Mouse (Mus musculus): ENCODE data around the gene Arhgap22. TPM values are rescaled to one million over a fixed set of nuclear protein-coding genes. Genes with fewer than 3 reads are reported as not detected.

Arhgap22 gene
- total and polyA plus RNA-seq, 2 experiments from 2014 or later = 1.5 to 4.2 TPM

GRCm38 (mm10) chr14:33215163-33215562, 1.3 kb downstream of the Arhgap22 start:
- DNase-seq (ENCODE audit: low spot score) (no peak), ATAC-seq (ENCODE audit: insufficient read depth, low read depth) (no peak)
- Histone ChIP-seq H3K4me2 (ENCODE audit: low read depth, low read length) (no peak overlapping the region), H3K9ac (replicated peaks; ENCODE audit: low read depth, low read length) (no peak overlapping the region), H3K36me3 (replicated peaks; ENCODE audit: control insufficient read depth, insufficient read depth, low read length) (no peaks in the 10 kb centered on the region), H3K4me1 (ENCODE audit: control insufficient read depth, insufficient read depth) (no peaks in the 10 kb centered on the region), H3K27me3 (ENCODE audit: control insufficient read depth, insufficient read depth, low read length) (peaks cover 13% of the 10 kb centered on the region), H3K4me3 (ENCODE audit: low read depth, low read length) (no peak overlapping the region), H3K27ac (ENCODE audit: low read depth) (no peak overlapping the region), H3K9me3 (replicated peaks; ENCODE audit: control insufficient read depth, low read length) (no peaks in the 10 kb centered on the region)
- 76% methylated on average over 1 of the region's 1 CpGs for whole genome bisulfite sequencing
- no peak for TF ChIP-seq EP300 (IDR thresholded peaks at IDR 0.05; ENCODE audit: low read depth)

DNA sequence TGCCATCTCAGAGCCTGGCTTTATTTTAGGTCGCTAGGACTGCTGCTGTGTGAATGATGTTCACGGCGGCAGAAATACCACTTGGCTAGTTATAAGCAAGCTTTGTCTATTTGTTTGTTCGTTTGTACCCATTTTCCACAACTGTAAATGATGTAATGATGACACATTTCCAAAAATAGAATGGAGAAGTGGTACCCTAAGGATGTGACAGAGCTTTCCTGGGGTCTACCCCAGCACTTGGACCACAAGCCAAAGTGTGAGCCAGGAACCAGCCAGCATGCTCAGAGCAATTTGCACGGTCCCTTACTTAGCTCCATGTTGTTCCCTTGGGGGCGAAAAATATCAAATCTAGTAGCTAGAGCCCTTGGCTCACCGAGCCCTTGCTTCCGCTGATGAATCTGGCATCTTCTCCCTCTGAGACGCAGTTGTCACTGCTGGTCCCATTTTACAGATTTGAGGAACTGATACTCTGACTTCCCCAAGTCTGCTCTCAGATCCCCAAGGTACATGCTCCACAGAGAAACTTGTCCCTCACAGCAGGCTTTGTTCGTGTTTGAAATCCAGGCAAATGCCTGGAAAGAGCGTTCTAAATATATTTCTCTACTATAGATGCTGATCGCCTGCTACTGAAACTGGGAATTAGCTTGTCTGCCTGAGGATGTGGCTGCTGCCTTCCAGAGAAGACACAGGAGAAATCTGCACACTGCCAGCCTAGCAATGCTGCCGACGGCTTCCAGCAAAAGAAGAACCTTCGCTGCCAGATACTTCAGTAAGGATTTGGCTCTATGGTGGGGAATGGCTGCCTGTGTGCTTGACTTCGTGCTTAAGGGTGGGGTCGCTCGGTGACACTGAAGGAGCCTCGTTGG, 2.8 kb downstream of the Arhgap22 start:
- Histone ChIP-seq H3K9me3 (replicated peaks; ENCODE audit: control insufficient read depth, low read length) (no peaks in the 10 kb centered on the region), H3K27me3 (ENCODE audit: control insufficient read depth, insufficient read depth, low read length) (peaks cover 13% of the 10 kb centered on the region), H3K4me1 (ENCODE audit: control insufficient read depth, insufficient read depth) (no peaks in the 10 kb centered on the region), H3K4me2 (ENCODE audit: low read depth, low read length) (no peak overlapping the region), H3K27ac (ENCODE audit: low read depth) (no peak overlapping the region), H3K4me3 (ENCODE audit: low read depth, low read length) (no peak overlapping the region), H3K36me3 (replicated peaks; ENCODE audit: control insufficient read depth, insufficient read depth, low read length) (no peaks in the 10 kb centered on the region), H3K9ac (replicated peaks; ENCODE audit: low read depth, low read length) (no peak overlapping the region)
- no peak for ATAC-seq (ENCODE audit: insufficient read depth, low read depth)
- no peak for TF ChIP-seq EP300 (IDR thresholded peaks at IDR 0.05; ENCODE audit: low read depth)
- TF ChIP-seq CTCF (IDR thresholded peaks at IDR 0.05; ENCODE audit: low read depth) = no peak
- no peak for DNase-seq (ENCODE audit: low spot score)
- 76% methylated on average over 19 of the region's 19 CpGs for WGBS

DNA sequence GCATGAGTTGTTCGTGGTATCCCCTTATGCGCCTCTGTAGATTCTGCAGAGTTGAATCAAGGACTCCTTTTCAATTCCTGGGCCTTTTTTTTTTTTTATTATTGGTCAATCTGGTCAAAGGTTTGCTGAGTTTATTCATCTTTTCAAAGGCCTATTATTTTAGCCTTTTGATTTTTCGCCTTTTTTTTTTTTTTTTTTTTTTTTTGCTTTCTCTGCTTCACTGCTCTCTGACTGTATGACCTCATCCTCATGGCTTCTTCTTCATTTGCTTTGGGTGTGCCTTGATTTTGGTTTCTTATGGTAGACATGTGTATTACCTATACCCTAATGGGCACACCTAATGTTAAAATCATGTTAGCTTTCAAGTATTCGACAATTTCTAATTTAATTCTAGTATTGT, 11.4 kb downstream of the Arhgap22 start:
- DNase-seq (ENCODE audit: low spot score) = no peak
- 75% methylated on average over 4 of the region's 4 CpGs for WGBS
- H3K27me3 ChIP-seq (ENCODE audit: control insufficient read depth, insufficient read depth, low read length) = no peaks in the 10 kb centered on the region
- H3K4me3 ChIP-seq (ENCODE audit: low read depth, low read length) = no peak overlapping the region
- H3K4me2 ChIP-seq (ENCODE audit: low read depth, low read length) = no peak overlapping the region
- no peaks in the 10 kb centered on the region for H3K36me3 ChIP-seq (replicated peaks; ENCODE audit: control insufficient read depth, insufficient read depth, low read length)
- no peak overlapping the region for H3K27ac ChIP-seq (ENCODE audit: low read depth)
- H3K9ac ChIP-seq (replicated peaks; ENCODE audit: low read depth, low read length) = no peak overlapping the region
- TF ChIP-seq EP300 (IDR thresholded peaks at IDR 0.05; ENCODE audit: low read depth) (no peak), CTCF (IDR thresholded peaks at IDR 0.05; ENCODE audit: low read depth) (no peak)
- H3K4me1 ChIP-seq (ENCODE audit: control insufficient read depth, insufficient read depth) = no peaks in the 10 kb centered on the region
- no peaks in the 10 kb centered on the region for H3K9me3 ChIP-seq (replicated peaks; ENCODE audit: control insufficient read depth, low read length)
- no peak for ATAC-seq (ENCODE audit: insufficient read depth, low read depth)

DNA sequence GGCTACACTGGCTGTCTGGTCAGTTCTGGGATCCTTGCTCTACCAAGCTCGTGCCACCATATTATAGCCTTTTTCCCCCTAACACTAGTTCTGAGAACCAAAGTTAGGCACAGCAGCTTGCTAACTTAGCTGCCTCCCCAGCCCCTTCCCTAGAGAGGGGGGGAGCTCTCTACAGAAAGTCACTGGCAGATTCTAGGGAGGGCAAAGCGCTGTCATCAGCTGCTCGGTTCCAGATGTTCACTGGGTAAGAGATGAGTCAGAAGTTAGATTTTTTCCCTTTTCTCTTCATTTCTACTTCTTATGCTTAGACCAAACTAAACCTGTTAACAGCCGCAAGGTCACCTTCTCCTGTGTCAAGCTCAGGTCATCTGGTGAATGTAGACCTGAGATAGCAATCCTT, 16.8 kb downstream of the Arhgap22 start:
- WGBS = 80% methylated on average over 4 of the region's 4 CpGs
- no peak for DNase-seq (ENCODE audit: low spot score)
- Histone ChIP-seq H3K36me3 (replicated peaks; ENCODE audit: control insufficient read depth, insufficient read depth, low read length) (no peaks in the 10 kb centered on the region), H3K9ac (replicated peaks; ENCODE audit: low read depth, low read length) (no peak overlapping the region), H3K27ac (ENCODE audit: low read depth) (no peak overlapping the region), H3K4me3 (ENCODE audit: low read depth, low read length) (no peak overlapping the region), H3K27me3 (ENCODE audit: control insufficient read depth, insufficient read depth, low read length) (no peaks in the 10 kb centered on the region), H3K4me1 (ENCODE audit: control insufficient read depth, insufficient read depth) (no peaks in the 10 kb centered on the region), H3K9me3 (replicated peaks; ENCODE audit: control insufficient read depth, low read length) (no peaks in the 10 kb centered on the region), H3K4me2 (ENCODE audit: low read depth, low read length) (no peak overlapping the region)
- TF ChIP-seq CTCF (IDR thresholded peaks at IDR 0.05; ENCODE audit: low read depth) (no peak), EP300 (IDR thresholded peaks at IDR 0.05; ENCODE audit: low read depth) (no peak)
- ATAC-seq (ENCODE audit: insufficient read depth, low read depth) = no peak

DNA sequence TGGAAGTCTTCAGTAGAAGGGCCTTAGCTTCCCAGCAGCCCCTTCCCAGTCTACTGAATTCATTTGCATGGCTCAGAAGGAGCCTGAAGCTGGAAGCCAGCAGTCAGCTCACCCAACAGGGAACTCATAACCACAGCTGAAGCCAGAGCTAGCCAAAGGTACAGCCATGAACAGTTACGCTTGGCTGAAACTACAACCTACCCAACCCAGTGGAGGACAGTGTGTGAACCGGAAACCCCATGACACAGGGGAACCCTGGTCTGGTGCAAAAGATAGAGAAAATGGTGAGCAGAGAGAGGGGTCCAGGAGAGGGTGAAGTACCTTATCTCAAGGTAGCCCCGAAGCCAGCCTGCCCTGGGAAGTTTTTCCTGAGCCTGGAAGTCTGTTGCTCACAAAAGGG, 17.5 kb downstream of the Arhgap22 start:
- Histone ChIP-seq H3K36me3 (replicated peaks; ENCODE audit: control insufficient read depth, insufficient read depth, low read length) (no peaks in the 10 kb centered on the region), H3K4me3 (ENCODE audit: low read depth, low read length) (no peak overlapping the region), H3K9me3 (replicated peaks; ENCODE audit: control insufficient read depth, low read length) (no peaks in the 10 kb centered on the region), H3K9ac (replicated peaks; ENCODE audit: low read depth, low read length) (no peak overlapping the region), H3K27me3 (ENCODE audit: control insufficient read depth, insufficient read depth, low read length) (no peaks in the 10 kb centered on the region), H3K4me2 (ENCODE audit: low read depth, low read length) (no peak overlapping the region), H3K27ac (ENCODE audit: low read depth) (no peak overlapping the region), H3K4me1 (ENCODE audit: control insufficient read depth, insufficient read depth) (no peaks in the 10 kb centered on the region)
- no peak for TF ChIP-seq EP300 (IDR thresholded peaks at IDR 0.05; ENCODE audit: low read depth)
- TF ChIP-seq CTCF (IDR thresholded peaks at IDR 0.05; ENCODE audit: low read depth) = no peak
- ATAC-seq (ENCODE audit: insufficient read depth, low read depth) (no peak), DNase-seq (ENCODE audit: low spot score) (no peak)
- 73% methylated on average over 3 of the region's 3 CpGs for WGBS

- H3K4me3 ChIP-seq (ENCODE audit: low read depth, low read length) = no peak overlapping the region
- no peak overlapping the region for H3K9ac ChIP-seq (replicated peaks; ENCODE audit: low read depth, low read length)
- no peaks in the 10 kb centered on the region for H3K9me3 ChIP-seq (replicated peaks; ENCODE audit: control insufficient read depth, low read length)
- H3K27me3 ChIP-seq (ENCODE audit: control insufficient read depth, insufficient read depth, low read length) = no peaks in the 10 kb centered on the region
- no peak overlapping the region for H3K4me2 ChIP-seq (ENCODE audit: low read depth, low read length)
- no peaks in the 10 kb centered on the region for H3K36me3 ChIP-seq (replicated peaks; ENCODE audit: control insufficient read depth, insufficient read depth, low read length)
- DNase-seq (ENCODE audit: low spot score) (no peak), ATAC-seq (ENCODE audit: insufficient read depth, low read depth) (no peak)
- H3K4me1 ChIP-seq (ENCODE audit: control insufficient read depth, insufficient read depth) = no peaks in the 10 kb centered on the region
- TF ChIP-seq EP300 (IDR thresholded peaks at IDR 0.05; ENCODE audit: low read depth) = no peak
- TF ChIP-seq CTCF (IDR thresholded peaks at IDR 0.05; ENCODE audit: low read depth) = no peak
- 51% methylated on average over 5 of the region's 5 CpGs for WGBS
- no peak overlapping the region for H3K27ac ChIP-seq (ENCODE audit: low read depth)
These were observed 18.2 kb downstream of the Arhgap22 start for GRCm38 (mm10) chr14:33232048-33232447.
